Mouse (Mus musculus) kidney, adult 2 months (tissue): Measurements from ENCODE around the gene Vps29.

Source experiments
- CTCF ChIP-seq: fragments of 200-500 bp; conservative IDR thresholded peaks from 2 replicates; pipeline ENCODE4 v1.5.1; 2011; ENCODE audit warnings: low read depth, mild to moderate bottlenecking, control low read depth, low read length, moderate library complexity, mixed read lengths; ENCODE audit not compliant: insufficient read depth, insufficient read length
- POLR2A ChIP-seq: fragments of 200-500 bp; IDR thresholded peaks from one replicate; pipeline ENCODE4 v1.6.1; 2011; ENCODE audit warnings: low read depth, low read length, control low read depth

GRCm38 (mm10) chr5:122354492-122355067, 411 bp downstream of the Vps29 start:
- no peak for TF ChIP-seq CTCF
- peak; percentile 32 for TF ChIP-seq POLR2A
